Mouse (Mus musculus) heart, adult 9 months (tissue): Measurements from ENCODE around the gene Fam78a.

Source experiments
- DNase-seq, 2 experiments: peaks; one replicate each; pipeline ENCODE4 v3.0.0; 2022; ENCODE audit warnings: low spot score in 2 of 2

Gene Fam78a

GRCm38 (mm10) chr2:32084111-32084871 lies at the start of gene Fam78a:
Fam78a (minus strand) TSS chr2:32084857.
- no peak for DNase-seq

GRCm38 (mm10) chr2:32134039-32134438 lies 49.4 kb upstream of the Fam78a start:
- peak; percentile 53 to 86 for DNase-seq

GRCm38 (mm10) chr2:32132567-32132992 lies 47.9 kb upstream of the Fam78a start:
- DNase-seq, result no peak

GRCm38 (mm10) chr2:32131866-32132566 lies 47.4 kb upstream of the Fam78a start:
- no peak for DNase-seq

GRCm38 (mm10) chr2:32131205-32131834 lies 46.7 kb upstream of the Fam78a start:
- DNase-seq, result no peak

- peak in 1 of 2 experiments; percentile 62 for DNase-seq
Observed at GRCm38 (mm10) chr2:32130435-32130834, 45.8 kb upstream of the Fam78a start.

- DNase-seq, result peak; percentile 74 to 82
Observed at GRCm38 (mm10) chr2:32129383-32130074, 44.9 kb upstream of the Fam78a start.

GRCm38 (mm10) chr2:32128536-32128841 lies 43.8 kb upstream of the Fam78a start:
- DNase-seq, result no peak

GRCm38 (mm10) chr2:32127653-32128535 lies 43.2 kb upstream of the Fam78a start:
- no peak for DNase-seq

GRCm38 (mm10) chr2:32121785-32122184 lies 37.1 kb upstream of the Fam78a start:
- DNase-seq, result no peak

GRCm38 (mm10) chr2:32121150-32121549 lies 36.5 kb upstream of the Fam78a start:
- DNase-seq, result peak; percentile 54 to 68

- DNase-seq, result peak; percentile 73 to 81
Observed at GRCm38 (mm10) chr2:32119802-32120750, 35.4 kb upstream of the Fam78a start.

- no peak for DNase-seq
Observed at GRCm38 (mm10) chr2:32115851-32116268, 31.2 kb upstream of the Fam78a start.

GRCm38 (mm10) chr2:32112548-32112947 lies 27.9 kb upstream of the Fam78a start:
- no peak for DNase-seq

- no peak for DNase-seq
Observed at GRCm38 (mm10) chr2:32111268-32111667, 26.6 kb upstream of the Fam78a start.

- no peak for DNase-seq
Observed at GRCm38 (mm10) chr2:32105930-32106329, 21.3 kb upstream of the Fam78a start.

GRCm38 (mm10) chr2:32105117-32105913 lies 20.7 kb upstream of the Fam78a start:
- DNase-seq, result peak in 1 of 2 experiments; percentile 33

- no peak for DNase-seq
Observed at GRCm38 (mm10) chr2:32104122-32104521, 19.5 kb upstream of the Fam78a start.

GRCm38 (mm10) chr2:32103557-32103956 lies 18.9 kb upstream of the Fam78a start:
- DNase-seq, result no peak
